ENCODE assay signal across 16 mouse cellular contexts in the genomic region with DNA sequence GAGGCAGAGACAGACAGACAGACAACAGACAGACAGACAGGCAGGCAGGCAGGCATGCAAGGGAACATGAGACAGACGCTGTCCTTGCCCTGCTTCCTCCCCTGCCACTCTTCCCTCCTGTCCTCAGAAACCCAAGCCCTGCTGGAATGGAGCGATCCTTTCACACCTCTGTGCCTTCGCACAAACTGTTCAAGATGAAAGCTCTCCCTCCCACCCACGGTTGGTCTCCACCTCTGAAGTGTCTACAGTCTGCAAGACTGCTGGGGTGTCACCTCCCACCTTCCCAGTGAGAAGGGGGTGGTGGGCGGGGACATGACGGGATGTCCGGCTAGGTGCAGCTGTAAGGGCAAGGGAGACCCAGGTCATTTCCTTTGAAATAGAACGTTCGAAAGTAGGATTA. TPM values are rescaled to one million over a fixed set of nuclear protein-coding genes. Genes with fewer than 3 reads are reported as not detected.
DNase-seq lines count a peak whose midpoint lies in the region; TF ChIP-seq lines count a peak whose summit lies in the region.
"Had no signal": no experiment of that assay in that cellular context is flagged by ENCODE, and none has a peak within 500 bp of the region (broad histone marks: within the 10 kb centered on the region; RNA-seq: fewer than 3 reads in every experiment).

No protein-coding gene starts in this region.

- H3K4me1 ChIP-seq in heart, adult 2 months (ENCODE audit: control insufficient read depth, insufficient read depth, low read length): peaks cover 11% of the 10 kb centered on the region

- no peak for DNase-seq in heart, adult 2 months
- DNase-seq in heart, postnatal 25 days (ENCODE audit: low spot score): no peak
- peak; percentile 25 to 31 for DNase-seq in kidney, postnatal 4 days
- no peak for DNase-seq in kidney, adult 8-10 months
- DNase-seq in frontal cortex, adult 2 months (ENCODE audit: extremely low spot score in 1 of 2, low spot score in 1 of 2): peak; percentile 69 to 79
- peak; percentile 46 for DNase-seq in right cerebral cortex, postnatal 14 days
- DNase-seq in spleen, adult 18-20 months: no peak
- no peak for DNase-seq in layer of hippocampus, adult 9-10 months (ENCODE audit: low spot score)
- DNase-seq: cerebellum, postnatal 36 days; forebrain, postnatal 0 days; kidney, postnatal 25 days; liver, postnatal 0 days; thymus, postnatal 4 days had no signal

- H3K79me2 ChIP-seq in heart, adult 2 months (replicated peaks; ENCODE audit: control insufficient read depth, insufficient read depth, low read length): no peaks in the 10 kb centered on the region

- H3K36me3 ChIP-seq in heart, adult 2 months (ENCODE audit: control insufficient read depth, insufficient read depth, low read length): peaks cover 2% of the 10 kb centered on the region
- H3K36me3 ChIP-seq: hindbrain, embryonic 15.5 days; stomach, embryonic 15.5 days had no signal

- H3K27ac ChIP-seq in heart, adult 2 months: peak overlapping the region; percentile 89
- H3K27ac ChIP-seq: hindbrain, embryonic 15.5 days had no signal

- 49% methylated on average over 9 of the region's 9 CpGs for WGBS in heart, adult 2 months

- H3K4me3 ChIP-seq in heart, adult 2 months: no peak overlapping the region
- H3K4me3 ChIP-seq: hindbrain, embryonic 15.5 days; myocyte; stomach, embryonic 15.5 days had no signal

- no peaks in the 10 kb centered on the region for H3K27me3 ChIP-seq in heart, adult 2 months (ENCODE audit: control insufficient read depth, insufficient read depth, low read length)
- H3K27me3 ChIP-seq: hindbrain, embryonic 15.5 days; stomach, embryonic 15.5 days had no signal

- TF ChIP-seq EP300 in heart, adult 2 months (IDR thresholded peaks at IDR 0.05; ENCODE audit: insufficient read depth, low read depth, low read length): no peak

- TF ChIP-seq CTCF in heart, adult 2 months (IDR thresholded peaks at IDR 0.05): no peak

- intact Hi-C loops in heart, adult 2 months (cut with DNase I): loop anchor here (5.0 to 10.0 kb wide), 3 partner anchors 139 to 1357 kb away; partner anchors contain the start of genes 6030445D17Rik, Id3, Luzp1 and Rsrp1
- intact Hi-C loops in heart, postnatal 25 days (cut with DNase I): loop anchor here (1.0 kb wide), 1 partner anchor 21 kb away; no protein-coding TSS in a partner anchor

- peak overlapping the region; percentile 7; the same call in 1 of the 2 replicates for H3K9ac ChIP-seq in heart, adult 2 months (ENCODE audit: low read depth, low read length)
- H3K9ac ChIP-seq: forebrain, postnatal 0 days; hindbrain, embryonic 15.5 days; liver, postnatal 0 days; stomach, embryonic 15.5 days had no signal

- no peak for TF ChIP-seq POLR2A in heart, adult 2 months (IDR thresholded peaks at IDR 0.05; ENCODE audit: insufficient read depth, low read depth, low read length)

RNA-seq across cellular contexts. Expression of gene Zfp46, which starts 2.9 kb away (rescaled TPM):
- total RNA-seq in heart, adult 2 months (2021): 10 to 100 TPM; 33.7 to 39.6 TPM
- polyA plus RNA-seq in heart, adult 2 months (2012; rRNA removed): 32.1 and 49.6 TPM in 2 replicates
- total RNA-seq in heart, postnatal 25 days (2021): 10 to 100 TPM; 39.3 to 54.1 TPM
- 58.5 and 68.6 TPM in 2 replicates for polyA plus RNA-seq in frontal cortex, adult 2 months (2012; rRNA removed)

RNA-seq across cellular contexts. Expression of gene Hnrnpr, which starts 29.1 kb away (rescaled TPM):
- total RNA-seq in heart, adult 2 months (2021): 10 to 100 TPM; 43.9 to 44.8 TPM
- 10.7 and 18.3 TPM in 2 replicates for polyA plus RNA-seq in heart, adult 2 months (2012; rRNA removed)
- 10 to 100 TPM; 44.6 to 44.9 TPM for total RNA-seq in heart, postnatal 25 days (2021)
- polyA plus RNA-seq in frontal cortex, adult 2 months (2012; rRNA removed): 65.9 and 73.2 TPM in 2 replicates

RNA-seq across cellular contexts. Expression of gene Tcea3, which starts 34.1 kb away (rescaled TPM):
- 100 to 1,000 TPM; 112 to 138 TPM for total RNA-seq in heart, adult 2 months (2021)
- polyA plus RNA-seq in heart, adult 2 months (2012; rRNA removed): 46.9 and 48.7 TPM in 2 replicates
- total RNA-seq in heart, postnatal 25 days (2021): 100 to 1,000 TPM; 101 to 111 TPM
- 0.86 and 0.99 TPM in 2 replicates for polyA plus RNA-seq in frontal cortex, adult 2 months (2012; rRNA removed)

Comparison
In these comparisons a context has a peak if more than half of its experiments do, and no peak if none do; other contexts are left out.
1. DNase-seq: peak in kidney, postnatal 4 days (2 of 2), frontal cortex, adult 2 months (2 of 2) and right cerebral cortex, postnatal 14 days (single experiment); none in heart, adult 2 months (0 of 2), heart, postnatal 25 days (single experiment), kidney, adult 8-10 months (0 of 2), spleen, adult 18-20 months (0 of 2) and layer of hippocampus, adult 9-10 months (single experiment).